Mouse (Mus musculus): ENCODE data around the gene Fam92a. TPM values are rescaled to one million over a fixed set of nuclear protein-coding genes. Genes with fewer than 3 reads are reported as not detected.

Gene Fam92a
- not detected in 2 replicates for total RNA-seq (2012; rRNA removed)
- under 1 TPM in 1 of 2 experiments, not detected in 1; 0.21 TPM for polyA plus RNA-seq (2012; ENCODE audit: insufficient read depth in 1 of 2, insufficient read length in 2 of 2, low read depth in 1 of 2, low replicate concordance in 2 of 2, missing spikeins in 1 of 2)

- H3K4me3 ChIP-seq (ENCODE audit: control insufficient read depth in 1 of 2, insufficient read depth in 1 of 2, low read depth in 2 of 2, low read length in 2 of 2): no peak within 1 kb of the TSS
- no peak within 1 kb of the TSS for H3K9ac ChIP-seq (ENCODE audit: control insufficient read depth, low read depth, low read length, poor library complexity, severe bottlenecking)
- H3K9me3 ChIP-seq (replicated peaks; ENCODE audit: insufficient read depth, low read length): no peaks in the 10 kb centered on the region
- H3K79me2 ChIP-seq (ENCODE audit: control insufficient read depth, insufficient read depth, low read length, poor library complexity): no peaks in the 10 kb centered on the region
- TF ChIP-seq RAD21 (IDR thresholded peaks at IDR 0.05; ENCODE audit: low read depth, low read length) (no peak), UBTF (IDR thresholded peaks at IDR 0.05; ENCODE audit: borderline replicate concordance, insufficient read depth, low read depth, low read length) (no peak), MYB (IDR thresholded peaks at IDR 0.05; ENCODE audit: low read depth, low read length) (no peak), ZMIZ1 (IDR thresholded peaks at IDR 0.05; ENCODE audit: low read depth, low read length) (no peak), NRF1 (IDR thresholded peaks at IDR 0.05; ENCODE audit: insufficient read depth, low read depth, low read length, poor library complexity, severe bottlenecking) (no peak), USF1 (IDR thresholded peaks at IDR 0.05; ENCODE audit: low read depth, low read length) (no peak), USF2 (IDR thresholded peaks at IDR 0.05; ENCODE audit: borderline replicate concordance in 1 of 2, insufficient read depth in 1 of 2, low read depth in 1 of 2, low read length in 2 of 2) (no peak), CHD1 (IDR thresholded peaks at IDR 0.05; ENCODE audit: low read depth, low read length) (no peak), NELFE (IDR thresholded peaks at IDR 0.05; ENCODE audit: low read depth, low read length) (no peak), GATA1 (IDR thresholded peaks at IDR 0.05; ENCODE audit: low read depth, low read length) (no peak), POLR2AphosphoS2 (IDR thresholded peaks at IDR 0.05; ENCODE audit: low read length) (no peak), POLR2A (IDR thresholded peaks at IDR 0.05; ENCODE audit: control insufficient read depth in 1 of 2, insufficient read depth in 1 of 2, low read depth in 1 of 2, low read length in 2 of 2, poor library complexity in 1 of 2) (no peak), EP300 (IDR thresholded peaks at IDR 0.05; ENCODE audit: low read depth in 1 of 2, low read length in 2 of 2) (no peak), MAX (IDR thresholded peaks at IDR 0.05; ENCODE audit: low read length) (no peak), RCOR1 (IDR thresholded peaks at IDR 0.05; ENCODE audit: low read depth, low read length) (no peak)
- DNase-seq (ENCODE audit: low read depth, low spot score): no peak
- H3K27ac ChIP-seq (ENCODE audit: control insufficient read depth, low read depth, low read length): no peak within 1 kb of the TSS
- H3K27me3 ChIP-seq (ENCODE audit: control insufficient read depth in 1 of 2, insufficient read depth in 2 of 2, low read length in 2 of 2): peaks cover 0 to 2% of the 10 kb centered on the region in 2 experiments; a peak in 2 of 4 replicates
- H3K4me1 ChIP-seq (ENCODE audit: control insufficient read depth in 1 of 2, insufficient read depth in 2 of 2, low read length in 2 of 2): no peaks in the 10 kb centered on the region
- H3K36me3 ChIP-seq (ENCODE audit: control insufficient read depth in 1 of 2, insufficient read depth in 2 of 2, low read length in 2 of 2): no peaks in the 10 kb centered on the region
Observed at GRCm38 (mm10) chr4:12171318-12172091, at the start of gene Fam92a. Gene Fam92a, minus strand, starts transcription at chr4:12172015.

GRCm38 (mm10) chr4:12178992-12179391, 7.2 kb upstream of the Fam92a start:
- DNase-seq (ENCODE audit: low read depth, low spot score): no peak
- TF ChIP-seq RCOR1 (IDR thresholded peaks at IDR 0.05; ENCODE audit: low read depth, low read length) (no peak), NRF1 (IDR thresholded peaks at IDR 0.05; ENCODE audit: insufficient read depth, low read depth, low read length, poor library complexity, severe bottlenecking) (no peak), USF1 (IDR thresholded peaks at IDR 0.05; ENCODE audit: low read depth, low read length) (no peak), GATA1 (IDR thresholded peaks at IDR 0.05; ENCODE audit: low read depth, low read length) (no peak), E2F4 (IDR thresholded peaks at IDR 0.05; ENCODE audit: borderline replicate concordance, low read depth, low read length) (no peak), RAD21 (IDR thresholded peaks at IDR 0.05; ENCODE audit: low read depth, low read length) (no peak), JUND (IDR thresholded peaks at IDR 0.05; ENCODE audit: low read depth, low read length) (no peak), ETS1 (IDR thresholded peaks at IDR 0.05; ENCODE audit: low read depth, low read length) (no peak), CTCF (IDR thresholded peaks at IDR 0.05 in 2 of 3, conservative IDR thresholded peaks at IDR 0.05 in 1 of 3; ENCODE audit: control insufficient read depth in 1 of 3, insufficient read depth in 1 of 3, low read depth in 2 of 3, low read length in 3 of 3, poor library complexity in 1 of 3, severe bottlenecking in 1 of 3) (no peak), MYC (IDR thresholded peaks at IDR 0.05; ENCODE audit: low read depth, low read length) (no peak), TCF12 (IDR thresholded peaks at IDR 0.05; ENCODE audit: low read depth, low read length) (no peak), NELFE (IDR thresholded peaks at IDR 0.05; ENCODE audit: low read depth, low read length) (no peak), MAX (IDR thresholded peaks at IDR 0.05; ENCODE audit: low read length) (no peak), CHD2 (IDR thresholded peaks at IDR 0.05; ENCODE audit: low read length) (no peak), UBTF (IDR thresholded peaks at IDR 0.05; ENCODE audit: borderline replicate concordance, insufficient read depth, low read depth, low read length) (no peak)
- Histone ChIP-seq H3K9me3 (replicated peaks; ENCODE audit: insufficient read depth, low read length) (no peaks in the 10 kb centered on the region), H3K4me3 (ENCODE audit: control insufficient read depth in 1 of 2, insufficient read depth in 1 of 2, low read depth in 2 of 2, low read length in 2 of 2) (no peak overlapping the region), H3K4me1 (ENCODE audit: control insufficient read depth in 1 of 2, insufficient read depth in 2 of 2, low read length in 2 of 2) (no peaks in the 10 kb centered on the region), H3K79me2 (ENCODE audit: control insufficient read depth, insufficient read depth, low read length, poor library complexity) (no peaks in the 10 kb centered on the region), H3K36me3 (ENCODE audit: control insufficient read depth in 1 of 2, insufficient read depth in 2 of 2, low read length in 2 of 2) (no peaks in the 10 kb centered on the region), H3K27ac (ENCODE audit: control insufficient read depth, low read depth, low read length) (no peak overlapping the region), H3K27me3 (ENCODE audit: control insufficient read depth in 1 of 2, insufficient read depth in 2 of 2, low read length in 2 of 2) (0 out of 4 replicates have a peak, but pooled peaks cover 0 to 2% of the 10 kb centered on the region in 2 experiments), H3K9ac (ENCODE audit: control insufficient read depth, low read depth, low read length, poor library complexity, severe bottlenecking) (no peak overlapping the region)
